Mouse (Mus musculus) bone marrow, adult 2 months (tissue): Measurements from ENCODE around the gene Fam84b.

Experiments
- CTCF ChIP-seq: fragments of 200-500 bp; IDR thresholded peaks from 2 replicates; pipeline ENCODE4 v1.5.1; 2011; ENCODE audit warnings: low read length, control low read depth; ENCODE audit not compliant: control insufficient read depth, insufficient read depth
- POLR2A ChIP-seq: fragments of 200-500 bp; IDR thresholded peaks from 2 replicates; pipeline ENCODE4 v1.6.1; 2011; ENCODE audit warnings: low read depth, mild to moderate bottlenecking, control low read depth, low read length, borderline replicate concordance; ENCODE audit not compliant: control insufficient read depth

DNA sequence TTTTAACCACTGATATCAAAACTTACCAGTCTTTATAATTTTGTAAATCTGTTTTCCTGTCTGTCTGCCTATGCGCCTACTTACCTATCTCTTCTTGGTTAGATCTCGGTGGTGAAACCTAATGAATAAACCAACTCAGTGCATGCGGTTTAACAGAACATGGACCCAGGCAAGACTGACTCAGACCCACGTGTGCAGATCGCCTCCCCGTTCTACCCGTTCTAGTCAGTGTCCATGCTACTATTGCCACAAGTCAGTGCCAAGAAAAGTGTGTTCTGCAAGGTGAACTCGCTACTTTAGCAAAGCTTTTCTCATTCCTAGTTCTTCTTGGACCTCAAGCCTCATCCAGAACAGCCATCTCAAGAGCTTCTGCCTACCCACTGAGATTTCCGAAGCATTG is 15.9 kb downstream of the Fam84b start:
- TF ChIP-seq CTCF (no peak), POLR2A (no peak)
